Mouse (Mus musculus) testis, postnatal 14 days (tissue): ENCODE results near the gene St6gal2.

ENCODE experiments used
- DNase-seq: peaks from one replicate; pipeline ENCODE4 v3.0.0; 2021; ENCODE audit warnings: low spot score

Gene St6gal2

DNA sequence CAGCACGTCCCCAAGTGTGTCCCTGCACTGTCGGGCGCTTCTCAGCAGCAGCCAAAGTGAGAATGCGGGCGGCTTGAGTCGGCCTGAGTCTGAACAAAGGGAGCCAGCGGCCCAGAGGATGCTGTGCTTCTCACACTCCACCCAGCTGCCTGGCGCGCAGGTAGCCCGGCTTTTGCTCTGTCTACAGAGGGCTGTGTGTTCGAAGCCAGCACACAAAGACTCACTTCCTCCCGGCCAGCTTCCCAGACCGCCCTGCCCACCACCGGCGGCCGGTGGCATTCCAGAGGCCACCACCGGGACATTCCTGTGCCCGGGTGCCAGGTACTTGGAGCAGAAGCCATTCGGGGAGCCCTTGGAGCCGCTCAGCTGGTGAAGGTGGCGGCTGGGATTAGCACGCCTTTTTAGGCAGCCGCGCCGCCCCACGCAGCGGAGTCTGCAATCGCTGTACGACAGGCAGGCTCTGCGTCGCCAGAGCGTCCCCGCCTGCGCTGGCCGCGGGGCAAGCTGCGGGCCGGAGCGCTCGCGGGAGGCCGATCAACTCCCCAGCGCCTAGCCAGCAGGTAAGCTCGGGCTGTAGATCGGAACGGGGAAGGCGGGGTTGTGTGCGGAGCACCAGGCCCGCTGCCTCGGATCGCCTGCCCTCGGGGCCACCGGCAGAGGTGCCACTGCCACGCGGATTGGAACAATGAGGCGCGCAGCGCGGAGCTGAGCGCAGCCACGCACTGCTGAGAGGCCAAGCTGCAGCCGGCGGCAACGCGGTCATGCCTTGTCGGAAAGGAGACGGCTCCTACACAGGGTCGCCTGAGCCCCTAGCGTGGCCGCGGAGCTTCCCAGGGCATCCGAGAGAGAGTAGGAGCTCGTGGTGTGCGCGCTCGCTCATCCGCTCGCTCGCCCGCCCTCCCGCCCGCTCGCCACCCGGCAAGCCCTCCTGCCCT is at the start of gene St6gal2:
TSS of gene St6gal2 (plus strand) at position 133 of the 935 bp plus-strand sequence.
- DNase-seq: peak; percentile 5

DNA sequence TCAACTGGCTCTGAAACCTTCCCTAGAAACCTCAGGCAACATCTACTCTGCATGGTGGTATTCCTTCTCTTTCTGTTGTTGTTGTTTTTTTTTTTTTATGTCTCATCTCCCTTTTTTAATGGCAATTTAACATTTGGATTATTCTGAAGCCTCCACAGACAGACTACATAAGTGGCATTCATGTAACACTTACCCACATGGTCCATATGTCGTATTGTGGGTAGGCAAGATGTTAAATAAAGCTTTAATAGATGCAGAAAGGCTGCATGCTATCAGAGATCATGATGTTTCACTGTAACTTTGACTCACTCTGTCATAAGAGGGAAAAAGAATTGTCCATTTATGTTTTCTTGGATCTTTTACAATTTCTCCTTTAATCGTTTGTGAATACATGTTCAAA is 39.1 kb upstream of the St6gal2 start:
- no peak for DNase-seq

DNA sequence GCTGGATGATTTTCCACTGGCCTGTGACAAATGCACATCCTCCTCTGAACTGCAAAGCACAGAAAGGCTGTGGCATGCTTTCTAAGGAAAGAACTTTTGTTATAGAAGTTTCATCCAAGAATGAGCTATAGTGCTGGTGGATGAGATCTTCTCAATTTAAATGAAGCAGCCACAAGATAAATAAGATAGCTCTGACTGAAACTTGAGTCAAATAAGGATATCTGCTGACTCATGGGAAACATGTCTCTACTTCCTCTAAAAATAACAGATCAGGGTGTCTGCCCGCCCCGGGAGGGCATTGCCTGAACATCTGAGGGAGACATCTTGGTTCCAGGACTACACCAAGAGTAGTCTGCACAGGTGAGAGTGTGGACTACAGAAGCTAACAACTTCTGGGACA is 28.7 kb upstream of the St6gal2 start:
- no peak for DNase-seq

DNA sequence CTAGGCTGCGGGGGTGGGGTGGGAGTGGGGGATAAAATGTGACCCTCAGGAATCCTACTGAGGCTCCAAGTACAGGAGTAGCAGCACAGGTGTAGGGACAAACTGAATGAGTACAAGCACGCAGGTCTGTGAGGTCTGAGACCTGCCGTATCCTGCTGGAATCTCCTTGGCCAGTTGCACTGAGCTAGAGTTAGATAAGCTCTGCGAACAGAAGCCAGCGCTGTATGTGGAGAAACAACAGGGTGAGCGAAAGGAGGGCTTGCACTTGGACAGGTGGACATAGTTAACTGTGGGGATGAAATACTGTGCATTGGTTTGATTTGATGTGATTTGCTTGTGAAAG is 974 bp downstream of the St6gal2 start:
- DNase-seq: peak; percentile 4

DNA sequence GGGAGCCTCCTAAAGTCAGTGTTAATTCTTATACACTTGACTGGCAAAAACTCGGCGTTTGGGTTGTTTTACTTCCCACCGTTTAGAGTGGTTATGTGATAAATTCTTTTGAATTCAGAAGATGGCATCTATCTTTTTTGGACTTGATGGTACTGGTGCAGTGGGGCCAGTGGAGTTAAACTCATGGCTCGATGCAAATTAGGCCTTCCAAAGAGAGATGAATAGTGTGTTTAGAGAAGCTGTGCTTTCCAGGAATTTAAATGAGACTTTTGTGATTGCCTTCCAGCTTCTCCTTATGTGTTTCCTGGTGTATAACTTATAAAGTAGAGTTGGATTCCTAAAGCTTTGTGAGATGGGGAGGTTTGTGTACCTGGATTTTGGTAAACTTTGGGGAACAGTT is 1.5 kb downstream of the St6gal2 start:
- no peak for DNase-seq

DNA sequence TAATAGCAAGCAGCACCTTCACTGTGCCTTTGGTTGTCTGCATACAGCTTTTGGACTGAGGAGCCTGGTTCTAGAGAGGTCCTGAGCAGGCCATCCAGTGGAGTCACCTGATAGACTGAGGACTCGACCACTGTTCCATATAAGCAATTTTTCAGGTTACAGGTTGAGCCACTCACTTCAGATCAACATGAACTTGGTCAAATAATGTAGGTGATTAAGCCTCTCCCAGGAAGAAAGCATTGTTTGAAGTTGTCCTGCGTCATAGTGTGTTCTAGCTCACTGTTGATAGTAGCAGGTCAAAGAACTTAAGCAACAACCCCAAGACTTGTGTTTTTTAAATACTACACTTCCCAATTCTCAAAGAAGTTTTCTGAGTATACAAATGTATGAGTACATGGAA is 5.8 kb downstream of the St6gal2 start:
- DNase-seq: no peak

DNA sequence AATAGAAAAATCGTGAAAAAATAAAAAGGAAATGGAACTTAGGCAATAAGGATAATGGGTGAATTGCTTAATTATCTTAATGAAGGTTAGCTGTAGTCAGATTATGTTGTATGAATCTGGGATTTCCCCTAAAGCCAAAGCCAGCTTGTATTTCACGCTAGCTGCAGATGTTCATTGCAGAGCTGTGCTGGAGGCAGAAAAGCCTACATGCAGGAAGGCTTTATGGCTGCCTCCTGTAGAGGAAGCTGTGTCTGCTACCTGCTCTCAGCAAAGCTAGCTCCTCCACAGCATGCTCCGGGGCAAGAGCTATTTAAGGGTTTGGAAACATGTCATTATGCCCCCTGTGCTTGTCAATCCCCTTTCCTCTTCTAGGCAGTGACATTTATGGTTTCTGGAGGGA is 9.3 kb downstream of the St6gal2 start:
- no peak for DNase-seq

DNA sequence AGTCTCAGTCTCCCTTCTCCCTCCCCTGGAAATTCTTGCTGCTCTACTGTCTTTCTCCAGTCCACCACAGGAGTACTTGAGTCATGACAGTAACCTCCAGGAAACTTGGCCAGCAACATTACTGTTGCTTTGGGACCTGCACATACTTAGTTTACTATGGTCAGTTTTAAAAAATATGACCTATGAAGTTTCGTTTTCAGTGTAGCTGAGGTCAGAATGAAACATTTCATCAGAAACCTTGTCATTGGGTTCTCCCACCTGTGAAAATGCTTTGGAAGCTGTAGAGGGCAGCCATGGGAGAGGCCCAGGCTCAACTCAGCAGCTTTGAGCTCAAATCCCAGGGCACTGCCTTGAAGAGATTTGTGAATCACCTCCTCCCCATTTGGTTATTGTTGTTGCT is 15.0 kb downstream of the St6gal2 start:
- no peak for DNase-seq

DNA sequence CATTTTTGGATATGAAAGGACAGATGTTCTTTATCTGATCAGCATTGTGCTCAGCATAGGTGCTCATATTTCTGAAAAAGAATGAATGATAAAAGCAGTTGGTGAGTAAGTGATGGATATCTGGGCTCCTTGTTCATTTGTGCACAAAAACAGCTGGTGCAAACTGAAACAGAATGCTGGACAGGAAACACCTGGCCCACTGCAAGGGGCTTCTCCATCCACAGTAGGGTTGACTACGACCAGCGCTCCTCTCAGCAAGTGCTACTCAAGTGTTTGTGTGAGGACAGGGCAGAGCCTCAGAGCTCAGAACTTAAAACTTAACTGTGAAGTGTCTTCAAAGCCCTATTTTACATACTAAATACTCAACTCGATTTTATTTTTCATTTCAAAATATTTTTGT is 22.4 kb downstream of the St6gal2 start:
- no peak for DNase-seq

DNA sequence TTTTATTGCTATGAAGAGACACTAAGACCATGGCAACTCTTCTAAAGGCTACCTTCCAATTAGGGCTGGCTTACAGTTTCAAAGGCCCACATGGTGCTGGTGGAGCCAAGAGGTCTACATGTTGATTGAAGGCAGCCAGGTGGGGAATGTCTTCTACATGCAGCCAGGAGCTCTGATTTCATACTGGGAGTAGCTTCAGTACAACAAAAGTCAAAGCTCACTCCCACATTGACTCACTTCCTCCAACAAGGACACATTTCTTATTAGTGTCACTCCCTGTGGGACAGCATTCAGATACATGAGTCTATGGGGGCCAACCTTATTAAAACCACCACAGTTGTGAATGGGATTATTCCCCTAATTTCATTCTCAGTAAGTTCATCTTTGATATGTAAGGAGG is 23.8 kb downstream of the St6gal2 start:
- DNase-seq: no peak

DNA sequence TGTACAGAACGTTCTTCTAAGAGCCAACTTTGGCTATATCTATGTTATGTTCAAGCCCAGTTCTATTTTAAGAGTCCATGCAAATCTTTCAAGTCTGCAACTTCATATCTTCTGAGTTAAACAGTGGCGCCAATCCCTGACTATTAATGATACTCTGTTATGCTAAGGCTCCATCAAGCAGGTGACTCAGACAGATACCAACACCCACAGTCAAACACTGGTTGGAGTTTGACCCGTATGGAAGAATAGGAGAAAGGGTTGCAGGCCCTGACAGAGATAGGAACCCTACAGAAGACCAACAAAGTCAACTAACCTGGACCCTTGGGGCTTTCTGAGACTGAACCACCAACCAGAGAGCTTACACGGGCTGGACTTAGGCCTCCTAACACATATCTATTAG is 30.8 kb downstream of the St6gal2 start:
- no peak for DNase-seq

DNA sequence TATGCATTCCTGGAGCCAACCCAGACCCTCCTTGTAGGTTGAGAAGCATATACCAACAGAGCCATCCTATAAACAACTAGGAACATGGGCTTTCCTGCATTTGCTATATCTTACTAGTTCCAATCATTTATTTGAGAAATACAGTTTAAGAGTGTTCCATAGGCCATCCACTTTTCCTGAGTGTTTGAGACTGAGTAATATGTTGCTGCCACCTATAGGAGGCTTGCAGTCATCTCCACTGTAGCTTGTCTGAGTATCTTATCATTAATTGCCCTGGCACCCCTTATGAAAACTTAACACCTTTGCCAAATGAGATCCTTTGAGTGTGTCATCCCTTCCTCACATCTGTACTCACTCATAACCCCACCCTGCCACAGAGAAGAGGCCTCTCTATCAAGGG is 32.2 kb downstream of the St6gal2 start:
- no peak for DNase-seq

DNA sequence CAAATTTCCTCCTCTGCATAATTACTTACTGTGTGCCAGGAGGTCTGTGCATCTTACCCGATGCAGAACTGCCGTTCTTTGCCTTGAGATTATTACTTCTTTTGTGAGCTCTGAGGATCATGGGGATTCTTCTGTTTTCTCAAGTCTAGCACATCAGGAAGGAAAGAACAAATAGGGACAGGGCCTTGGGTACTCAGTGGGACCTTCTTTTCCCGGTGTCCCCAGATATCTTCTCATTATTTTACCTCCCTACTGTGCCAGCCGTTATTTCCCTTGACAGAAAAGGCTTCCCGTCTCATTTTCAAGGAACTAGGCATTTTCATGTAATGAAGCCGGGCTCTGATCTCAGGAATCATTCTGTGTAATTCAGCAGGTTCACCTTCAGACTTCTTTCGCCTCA is 34.2 kb downstream of the St6gal2 start:
- no peak for DNase-seq

DNA sequence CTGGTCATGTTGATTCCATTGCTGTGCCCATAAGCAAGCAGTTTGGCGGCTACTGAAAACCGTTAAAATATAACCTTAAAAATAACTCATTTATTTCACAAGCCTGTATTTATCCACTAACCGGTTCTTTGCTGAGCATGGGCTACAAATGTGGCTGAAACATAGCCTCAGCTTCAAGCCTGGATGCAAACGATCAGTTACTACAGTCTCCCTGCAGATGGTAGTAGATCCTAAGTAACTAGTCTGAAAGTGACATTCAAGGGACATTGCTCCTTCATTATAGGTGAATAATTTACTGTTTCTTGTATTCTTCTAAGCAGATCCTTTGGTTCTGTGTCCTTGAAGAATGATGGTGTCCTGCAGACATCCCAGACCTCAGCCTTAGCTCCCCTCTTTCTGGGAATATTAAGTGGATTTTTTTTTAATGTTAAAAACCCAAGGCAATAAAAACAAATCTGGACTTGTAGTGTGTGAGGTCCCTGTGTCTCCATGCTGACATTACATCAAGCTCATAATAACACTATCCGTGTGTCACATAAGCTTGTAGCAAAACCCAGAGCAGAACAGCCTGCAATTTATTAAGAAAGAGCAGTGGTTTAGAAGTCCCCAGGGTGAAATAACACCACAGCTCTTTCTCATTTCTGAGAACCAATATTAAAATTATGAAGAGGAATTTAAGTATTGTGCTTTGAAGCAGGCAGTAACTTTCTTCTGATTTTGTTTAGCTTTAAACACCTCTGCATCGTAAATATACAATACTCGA is 39.1 kb downstream of the St6gal2 start:
- DNase-seq: no peak

DNA sequence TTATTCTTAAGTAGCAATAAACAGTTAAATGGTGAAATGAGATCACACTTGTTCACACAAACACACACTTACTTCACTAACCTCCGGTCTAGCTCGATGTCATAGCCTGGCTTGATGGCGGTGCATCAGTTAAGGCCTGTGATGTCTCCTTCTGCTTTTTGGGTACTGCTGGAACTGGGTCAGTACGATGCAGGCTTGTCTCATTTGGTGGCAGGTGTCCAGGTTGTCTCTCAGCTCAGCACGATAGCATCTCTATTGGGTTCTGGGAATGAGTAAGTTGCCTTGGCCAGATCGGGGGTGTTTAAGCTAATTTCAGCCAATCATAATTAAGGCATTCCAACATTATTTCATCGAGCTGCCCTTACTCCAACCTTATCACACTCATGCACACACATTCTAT is 86.7 kb downstream of the St6gal2 start:
- no peak for DNase-seq

DNA sequence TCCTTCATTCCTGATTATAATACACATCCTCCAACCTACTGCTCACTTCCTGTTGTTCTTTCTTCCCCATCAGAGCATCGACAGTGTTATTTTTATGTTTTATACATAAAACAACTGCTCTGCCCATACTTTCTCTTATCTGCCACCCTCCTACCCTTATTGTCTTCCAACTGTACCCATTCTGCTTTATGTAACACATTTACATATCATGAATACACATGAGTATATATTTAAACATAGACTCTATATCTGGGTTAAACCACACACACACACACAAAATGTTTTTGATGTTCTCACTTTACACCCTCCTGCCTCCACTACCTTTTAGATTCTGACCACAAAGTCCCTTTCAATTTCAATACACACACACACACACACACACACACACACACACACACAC is 103.3 kb downstream of the St6gal2 start:
- DNase-seq: no peak

DNA sequence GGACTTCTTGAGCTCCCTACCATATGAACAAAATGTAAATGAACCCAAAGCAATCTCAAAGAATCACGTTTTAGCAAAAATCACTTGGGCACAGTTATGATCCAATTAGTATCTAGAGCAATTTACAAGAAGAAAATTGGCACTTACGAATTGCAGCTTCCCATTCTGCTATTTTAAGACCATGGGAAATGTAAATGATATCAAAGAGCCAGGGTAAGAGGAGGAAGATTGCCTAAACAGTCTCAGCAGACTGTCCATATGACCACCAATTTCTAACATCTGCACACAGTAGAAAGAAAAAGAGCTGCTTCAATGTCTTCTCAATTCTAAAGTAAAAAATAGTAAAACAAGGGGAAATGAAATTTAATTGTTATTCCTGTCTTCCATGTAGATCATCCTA is 116.6 kb downstream of the St6gal2 start:
- DNase-seq: no peak
